Mouse (Mus musculus) hindbrain, embryonic 15.5 days (tissue): ENCODE data around the gene Arrdc5. TPM values are rescaled to one million over a fixed set of nuclear protein-coding genes. Genes with fewer than 3 reads are reported as not detected.

Experiments used
- ATAC-seq: fragments of 200-750 bp; cut with Nextera tagmentation; 2 replicates; pipeline ENCODE4 v1.8.0; 2017; ENCODE audit warnings: low read depth, moderate number of reproducible peaks, moderate TSS enrichment; ENCODE audit not compliant: low FRiP score
- H3K27ac ChIP-seq: fragments of 300-500 bp; sonication (generic); replicated peaks from 2 replicates; pipeline ENCODE4 v1.5.1; 2015; ENCODE audit warnings: mild to moderate bottlenecking, inconsistent platforms
- H3K27me3 ChIP-seq: fragments of 300-500 bp; sonication (generic); 2 replicates; pipeline ENCODE4 v1.6.1; 2015; ENCODE audit warnings: control low read depth, inconsistent platforms
- H3K36me3 ChIP-seq: fragments of 300-500 bp; sonication (generic); 2 replicates; pipeline ENCODE4 v1.6.1; 2015; ENCODE audit warnings: control low read depth, inconsistent platforms
- H3K4me1 ChIP-seq: fragments of 300-500 bp; sonication (generic); replicated peaks from 2 replicates; pipeline ENCODE4 v1.6.1; 2015; ENCODE audit warnings: control low read depth, inconsistent platforms
- H3K4me2 ChIP-seq: fragments of 300-500 bp; sonication (generic); 2 replicates; pipeline ENCODE4 v1.6.1; 2015; ENCODE audit warnings: moderate library complexity, mild to moderate bottlenecking, inconsistent platforms
- H3K4me3 ChIP-seq: fragments of 300-500 bp; sonication (generic); 2 replicates; pipeline ENCODE4 v1.5.1; 2015; ENCODE audit warnings: mild to moderate bottlenecking, inconsistent platforms
- H3K9ac ChIP-seq: fragments of 300-500 bp; sonication (generic); 2 replicates; pipeline ENCODE4 v1.6.1; 2015; ENCODE audit warnings: inconsistent platforms
- H3K9me3 ChIP-seq: fragments of 300-500 bp; sonication (generic); 2 replicates; pipeline ENCODE4 v1.6.1; 2016; ENCODE audit warnings: control low read depth, inconsistent platforms
- WGBS: fragments of 180-500 bp; shearing (Covaris S2); methylation state at CpG from one replicate; pipeline ENCODE4 v1.1.7; 2015; 5-methylcytosine and 5-hydroxymethylcytosine counted together
- polyA plus RNA-seq: library from polyadenylated mRNA; unstranded; fragments of >200 nt; fragmentation: Nextera tagmentation; extraction: Ambion mirVana; gene quantifications from 2 replicates; pipeline ENCODE4 v1.2.1, GENCODE M21; 2015

Arrdc5 gene
- polyA plus RNA-seq, 1 experiment from 2014 or later = not detected

GRCm38 (mm10) chr17:56326153-56327147 lies 26.4 kb upstream of the Arrdc5 start:
- peak; percentile 29 for ATAC-seq
- no peaks in the 10 kb centered on the region for H3K27me3 ChIP-seq
- H3K4me1 ChIP-seq = peaks cover 50% of the 10 kb centered on the region
- H3K9ac ChIP-seq = peak overlapping the region; percentile 95
- peak overlapping the region; percentile 94 for H3K4me3 ChIP-seq
- H3K9me3 ChIP-seq = no peaks in the 10 kb centered on the region
- H3K4me2 ChIP-seq = peak overlapping the region; percentile 81
- under 1% methylated on average over 63 of the region's 67 CpGs for WGBS
- H3K36me3 ChIP-seq = no peaks in the 10 kb centered on the region
- H3K27ac ChIP-seq = peak overlapping the region; percentile 96

- peak within 1 kb of the TSS; percentile 95 for H3K9ac ChIP-seq
- H3K27me3 ChIP-seq = no peaks in the 10 kb centered on the region
- WGBS = under 1% methylated on average over 52 of the region's 57 CpGs
- H3K27ac ChIP-seq = peak within 1 kb of the TSS; percentile 96
- ATAC-seq = peak; percentile 100
- no peaks in the 10 kb centered on the region for H3K9me3 ChIP-seq
- H3K4me2 ChIP-seq = peak within 1 kb of the TSS; percentile 81
- no peaks in the 10 kb centered on the region for H3K36me3 ChIP-seq
- H3K4me1 ChIP-seq = peaks cover 41% of the 10 kb centered on the region
- peak within 1 kb of the TSS; percentile 94 for H3K4me3 ChIP-seq
Measured at GRCm38 (mm10) chr17:56325450-56326152, 25.5 kb upstream of the Arrdc5 start, which contains the start of gene Kdm4b. Gene Kdm4b, plus strand, starts transcription at chr17:56326062.

- WGBS = 67% methylated on average over 3 of the region's 3 CpGs
- no peak for ATAC-seq
- H3K4me1 ChIP-seq = peaks cover 29% of the 10 kb centered on the region
- H3K4me3 ChIP-seq = no peak overlapping the region
- H3K36me3 ChIP-seq = no peaks in the 10 kb centered on the region
- no peak overlapping the region for H3K9ac ChIP-seq
- no peak overlapping the region for H3K4me2 ChIP-seq
- H3K9me3 ChIP-seq = no peaks in the 10 kb centered on the region
- no peak overlapping the region for H3K27ac ChIP-seq
- H3K27me3 ChIP-seq = no peaks in the 10 kb centered on the region
Measured at GRCm38 (mm10) chr17:56324419-56324818, 24.3 kb upstream of the Arrdc5 start.

GRCm38 (mm10) chr17:56309191-56309945 lies 9.3 kb upstream of the Arrdc5 start:
- H3K27ac ChIP-seq = no peak overlapping the region
- H3K4me1 ChIP-seq = peaks cover 10% of the 10 kb centered on the region
- H3K4me2 ChIP-seq = no peak overlapping the region
- ATAC-seq = no peak
- no peaks in the 10 kb centered on the region for H3K9me3 ChIP-seq
- H3K9ac ChIP-seq = no peak overlapping the region
- no peaks in the 10 kb centered on the region for H3K27me3 ChIP-seq
- WGBS = 91% methylated on average over 15 of the region's 15 CpGs
- H3K4me3 ChIP-seq = no peak overlapping the region
- no peaks in the 10 kb centered on the region for H3K36me3 ChIP-seq

- peaks cover 17% of the 10 kb centered on the region for H3K4me1 ChIP-seq
- H3K27me3 ChIP-seq = no peaks in the 10 kb centered on the region
- 87% methylated on average over 6 of the region's 6 CpGs for WGBS
- H3K4me3 ChIP-seq = no peak overlapping the region
- H3K9me3 ChIP-seq = no peaks in the 10 kb centered on the region
- H3K9ac ChIP-seq = no peak overlapping the region
- no peak overlapping the region for H3K4me2 ChIP-seq
- H3K36me3 ChIP-seq = no peaks in the 10 kb centered on the region
- no peak for ATAC-seq
- no peak overlapping the region for H3K27ac ChIP-seq
Measured at GRCm38 (mm10) chr17:56308088-56308487, 8.0 kb upstream of the Arrdc5 start.

GRCm38 (mm10) chr17:56305826-56306225 lies 5.7 kb upstream of the Arrdc5 start:
- H3K4me1 ChIP-seq = peaks cover 17% of the 10 kb centered on the region
- no peak overlapping the region for H3K9ac ChIP-seq
- H3K36me3 ChIP-seq = no peaks in the 10 kb centered on the region
- H3K4me3 ChIP-seq = no peak overlapping the region
- H3K9me3 ChIP-seq = no peaks in the 10 kb centered on the region
- H3K27me3 ChIP-seq = no peaks in the 10 kb centered on the region
- no peak overlapping the region for H3K27ac ChIP-seq
- ATAC-seq = no peak
- WGBS = 70% methylated on average over 8 of the region's 8 CpGs
- H3K4me2 ChIP-seq = no peak overlapping the region; the same call in 1 of the 2 replicates

- WGBS = 33% methylated on average over 9 of the region's 9 CpGs
- peak overlapping the region; percentile 66 for H3K4me3 ChIP-seq
- no peak for ATAC-seq
- no peaks in the 10 kb centered on the region for H3K36me3 ChIP-seq
- peaks cover 17% of the 10 kb centered on the region for H3K4me1 ChIP-seq
- H3K9me3 ChIP-seq = no peaks in the 10 kb centered on the region
- no peak overlapping the region for H3K27ac ChIP-seq
- H3K9ac ChIP-seq = no peak overlapping the region
- H3K27me3 ChIP-seq = no peaks in the 10 kb centered on the region
- H3K4me2 ChIP-seq = peak overlapping the region; percentile 80
Measured at GRCm38 (mm10) chr17:56305156-56305555, 5.1 kb upstream of the Arrdc5 start.

- H3K4me1 ChIP-seq = peaks cover 17% of the 10 kb centered on the region
- ATAC-seq = 0 out of 2 replicates have a peak, but pooled peaks have one; percentile 9
- H3K27me3 ChIP-seq = no peaks in the 10 kb centered on the region
- H3K4me3 ChIP-seq = peak overlapping the region; percentile 66
- 13% methylated on average over 11 of the region's 11 CpGs for WGBS
- H3K4me2 ChIP-seq = peak overlapping the region; percentile 80
- H3K36me3 ChIP-seq = no peaks in the 10 kb centered on the region
- peak overlapping the region; percentile 45 for H3K9ac ChIP-seq
- H3K9me3 ChIP-seq = no peaks in the 10 kb centered on the region
- no peak overlapping the region for H3K27ac ChIP-seq
Measured at GRCm38 (mm10) chr17:56304718-56305117, 4.6 kb upstream of the Arrdc5 start.

GRCm38 (mm10) chr17:56303847-56304586 lies 3.9 kb upstream of the Arrdc5 start:
- under 1% methylated on average over 68 of the region's 68 CpGs for WGBS
- Histone ChIP-seq H3K4me1 (peaks cover 17% of the 10 kb centered on the region), H3K9ac (peak overlapping the region; percentile 45), H3K27me3 (no peaks in the 10 kb centered on the region), H3K9me3 (no peaks in the 10 kb centered on the region), H3K4me3 (peak overlapping the region; percentile 66), H3K36me3 (no peaks in the 10 kb centered on the region), H3K27ac (peak overlapping the region; percentile 26; the same call in 1 of the 2 replicates), H3K4me2 (peak overlapping the region; percentile 80)
- ATAC-seq = peak; percentile 93

GRCm38 (mm10) chr17:56303160-56303846 lies 3.2 kb upstream of the Arrdc5 start, which contains the start of gene Uhrf1:
Gene Uhrf1, plus strand, starts transcription at chr17:56303321.
- Histone ChIP-seq H3K9ac (peak within 1 kb of the TSS; percentile 45), H3K4me2 (peak within 1 kb of the TSS; percentile 80), H3K27ac (peak within 1 kb of the TSS; percentile 26; the same call in 1 of the 2 replicates), H3K27me3 (no peaks in the 10 kb centered on the region), H3K36me3 (no peaks in the 10 kb centered on the region), H3K4me1 (peaks cover 17% of the 10 kb centered on the region), H3K4me3 (peak within 1 kb of the TSS; percentile 66), H3K9me3 (no peaks in the 10 kb centered on the region)
- WGBS = under 1% methylated on average over 43 of the region's 43 CpGs
- peak; percentile 31; the same call in 1 of the 2 replicates for ATAC-seq
